Mouse (Mus musculus) liver, postnatal 0 days (tissue): ENCODE measurements at regions not wholly inside any gene's neighbourhood (a gene's known extent, or its start where the extent isn't known, plus 50 kb on each side); places are given as distances from the start of the nearest gene placed in this dataset.

Source experiments
- CTCF ChIP-seq: sonication (generic); IDR thresholded peaks from 2 replicates; pipeline ENCODE4 v1.5.1; 2016; ENCODE audit warnings: antibody characterized with exemption, low read depth
- EP300 ChIP-seq: IDR thresholded peaks from 2 replicates; pipeline ENCODE4 v1.6.1; 2016; ENCODE audit warnings: antibody characterized with exemption, low read depth, mild to moderate bottlenecking

DNA sequence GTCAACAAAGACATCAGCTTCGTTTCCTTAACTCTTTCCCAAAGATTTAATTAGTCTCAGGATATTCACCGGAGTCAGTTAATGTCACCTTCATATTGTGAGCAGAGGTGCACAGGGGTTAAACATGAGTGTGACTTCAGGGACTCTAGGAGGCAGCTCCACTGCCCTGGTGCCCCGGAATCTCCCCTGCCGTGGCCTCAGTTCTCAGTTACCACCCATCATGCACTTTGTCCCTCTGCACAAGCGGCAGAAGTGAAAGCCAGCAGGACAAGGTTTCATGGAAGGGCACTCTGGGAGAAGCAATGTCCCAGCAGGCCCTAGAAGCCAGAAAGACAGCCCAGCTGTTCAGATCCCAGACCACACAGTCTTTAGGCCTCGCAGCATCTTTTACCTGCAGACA is 150.5 kb upstream of the Egln3 start:
- TF ChIP-seq CTCF (no peak), EP300 (no peak)
